9 mouse cellular contexts compared by ENCODE assay signal in genomic region chr9:59551620-59552031, GRCm38 (mm10). TPM values are rescaled to one million over a fixed set of nuclear protein-coding genes. Genes with fewer than 3 reads are reported as not detected.
DNase-seq lines count a peak whose midpoint lies in the region; ATAC-seq and TF ChIP-seq lines count a peak whose summit lies in the region.
"Had no signal": no experiment of that assay in that cellular context is flagged by ENCODE, and none has a peak within 500 bp of the region (broad histone marks: within the 10 kb centered on the region; RNA-seq: fewer than 3 reads in every experiment).

No protein-coding gene starts in this region.

- WGBS in stomach, postnatal 0 days, result 49% methylated on average over 3 of the region's 3 CpGs
- WGBS in thymus, adult 2 months, result 82% methylated on average over 3 of the region's 3 CpGs

- H3K4me2 ChIP-seq in stomach, postnatal 0 days (replicated peaks; ENCODE audit: low read depth), result no peak overlapping the region
- H3K4me2 ChIP-seq: embryonic facial prominence, embryonic 15.5 days had no signal

- H3K27ac ChIP-seq in stomach, postnatal 0 days (replicated peaks), result peak overlapping the region; percentile 53; the same call in 1 of the 2 replicates
- no peak overlapping the region for H3K27ac ChIP-seq in thymus, adult 2 months (ENCODE audit: control insufficient read depth, insufficient read depth, low read length)
- H3K27ac ChIP-seq: embryonic facial prominence, embryonic 15.5 days had no signal

- no peak for TF ChIP-seq POLR2A in thymus, adult 2 months (IDR thresholded peaks at IDR 0.05; ENCODE audit: control insufficient read depth, extremely low read depth, insufficient read depth, low read length, poor library complexity)

- H3K4me1 ChIP-seq in stomach, postnatal 0 days (replicated peaks; ENCODE audit: control insufficient read depth, insufficient read depth), result no peaks in the 10 kb centered on the region
- peaks cover 6% of the 10 kb centered on the region for H3K4me1 ChIP-seq in thymus, adult 2 months (replicated peaks; ENCODE audit: control insufficient read depth, insufficient read depth, low read length)
- H3K4me1 ChIP-seq: embryonic facial prominence, embryonic 15.5 days had no signal

- no peak overlapping the region for H3K4me3 ChIP-seq in stomach, postnatal 0 days (ENCODE audit: low read depth, low read length)
- no peak overlapping the region for H3K4me3 ChIP-seq in thymus, adult 2 months (ENCODE audit: control insufficient read depth, insufficient read depth, low read length)
- H3K4me3 ChIP-seq: embryonic facial prominence, embryonic 15.5 days had no signal

- no peak for TF ChIP-seq EP300 in stomach, postnatal 0 days (optimal IDR thresholded peaks at IDR 0.05)

- ATAC-seq in stomach, postnatal 0 days (ENCODE audit: low FRiP score, low TSS enrichment), result peak; percentile 81
- no peak for ATAC-seq in CD4-positive, CD25-positive, alpha-beta regulatory T cell, adult 4 months

- H3K9me3 ChIP-seq in stomach, postnatal 0 days (ENCODE audit: control insufficient read depth, low read length), result no peaks in the 10 kb centered on the region
- H3K9me3 ChIP-seq: embryonic facial prominence, embryonic 15.5 days had no signal

- H3K27me3 ChIP-seq in stomach, postnatal 0 days (ENCODE audit: control insufficient read depth, insufficient read depth, low read length), result no peaks in the 10 kb centered on the region
- no peaks in the 10 kb centered on the region for H3K27me3 ChIP-seq in thymus, adult 2 months (ENCODE audit: control insufficient read depth, insufficient read depth, low read length)
- H3K27me3 ChIP-seq: embryonic facial prominence, embryonic 15.5 days had no signal

- TF ChIP-seq CTCF in stomach, postnatal 0 days (IDR thresholded peaks at IDR 0.05; ENCODE audit: low read depth), result no peak
- TF ChIP-seq CTCF in thymus, adult 2 months (IDR thresholded peaks at IDR 0.05; ENCODE audit: borderline replicate concordance, control insufficient read depth, extremely low read depth, insufficient read depth, low read length, poor library complexity), result no peak

- H3K36me3 ChIP-seq in stomach, postnatal 0 days (ENCODE audit: control insufficient read depth, insufficient read depth, low read length), result no peaks in the 10 kb centered on the region
- H3K36me3 ChIP-seq in thymus, adult 2 months (ENCODE audit: control insufficient read depth, insufficient read depth, low read length), result no peaks in the 10 kb centered on the region

- no peak overlapping the region for H3K9ac ChIP-seq in stomach, postnatal 0 days (ENCODE audit: low read length)
- H3K9ac ChIP-seq: embryonic facial prominence, embryonic 15.5 days had no signal

- peak; percentile 38 for DNase-seq in ovary, adult 18-20 months (ENCODE audit: low spot score)
- no peak for DNase-seq in ovary, postnatal 10 days (ENCODE audit: low spot score)
- DNase-seq in gonadal fat pad, adult 2 months (ENCODE audit: low read depth), result peak; percentile 88
- DNase-seq in left cerebral cortex, adult 9 months (ENCODE audit: low spot score in 2 of 2), result peak; percentile 40 to 77
- DNase-seq in stomach, postnatal 0 days (ENCODE audit: low spot score), result peak; percentile 76
- DNase-seq in thymus, adult 2 months, result no peak

RNA-seq across cellular contexts. Expression of gene Tmem202, which starts 12.0 kb away (rescaled TPM):
- 0.82 and 0.94 TPM in 2 replicates for polyA plus RNA-seq in gonadal fat pad, adult 2 months (2012; rRNA removed)
- polyA plus RNA-seq in stomach, postnatal 0 days (2015; fragmentation: Nextera tagmentation; extraction: Ambion mirVana), result 0.25 and 0.59 TPM in 2 replicates
- 1 to 10 TPM in 1 of 2 experiments, under 1 TPM in 1; 0.89 to 1.4 TPM for polyA plus RNA-seq in CD4-positive, CD25-positive, alpha-beta regulatory T cell, adult 4 months (2017; shearing (Covaris generic))
- polyA plus RNA-seq in thymus, adult 2 months (2012; rRNA removed), result 0.23 and 0.35 TPM in 2 replicates
- polyA plus RNA-seq: embryonic facial prominence, embryonic 15.5 days had no signal

RNA-seq across cellular contexts. Expression of gene Hexa, which starts 12.3 kb away (rescaled TPM):
- polyA plus RNA-seq in gonadal fat pad, adult 2 months (2012; rRNA removed), result 106 and 116 TPM in 2 replicates
- polyA plus RNA-seq in stomach, postnatal 0 days (2015; fragmentation: Nextera tagmentation; extraction: Ambion mirVana), result 39.2 and 42.3 TPM in 2 replicates
- polyA plus RNA-seq in CD4-positive, CD25-positive, alpha-beta regulatory T cell, adult 4 months (2017; shearing (Covaris generic)), result 10 to 100 TPM; 37.1 to 56.0 TPM
- 65.4 and 83.0 TPM in 2 replicates for polyA plus RNA-seq in thymus, adult 2 months (2012; rRNA removed)

RNA-seq across cellular contexts. Expression of gene Celf6, which starts 26.1 kb away (rescaled TPM):
- polyA plus RNA-seq in gonadal fat pad, adult 2 months (2012; rRNA removed), result 0.07 and 0.11 TPM in 2 replicates
- 4.5 and 4.8 TPM in 2 replicates for polyA plus RNA-seq in stomach, postnatal 0 days (2015; fragmentation: Nextera tagmentation; extraction: Ambion mirVana)
- not detected for polyA plus RNA-seq in CD4-positive, CD25-positive, alpha-beta regulatory T cell, adult 4 months (2017; shearing (Covaris generic))
- 0.10 TPM in 1 of 2 replicates, not detected in the other for polyA plus RNA-seq in thymus, adult 2 months (2012; rRNA removed)
- polyA plus RNA-seq: limb, embryonic 11.5 days had no signal

Comparison
In these comparisons a context has a peak if more than half of its experiments do, and no peak if none do; other contexts are left out.
1. DNase-seq: peak in ovary, adult 18-20 months (single experiment), gonadal fat pad, adult 2 months (single experiment), left cerebral cortex, adult 9 months (2 of 2) and stomach, postnatal 0 days (single experiment); none in ovary, postnatal 10 days (single experiment) and thymus, adult 2 months (single experiment).